Mouse (Mus musculus): ENCODE measurements around the gene Phc1.

DNA sequence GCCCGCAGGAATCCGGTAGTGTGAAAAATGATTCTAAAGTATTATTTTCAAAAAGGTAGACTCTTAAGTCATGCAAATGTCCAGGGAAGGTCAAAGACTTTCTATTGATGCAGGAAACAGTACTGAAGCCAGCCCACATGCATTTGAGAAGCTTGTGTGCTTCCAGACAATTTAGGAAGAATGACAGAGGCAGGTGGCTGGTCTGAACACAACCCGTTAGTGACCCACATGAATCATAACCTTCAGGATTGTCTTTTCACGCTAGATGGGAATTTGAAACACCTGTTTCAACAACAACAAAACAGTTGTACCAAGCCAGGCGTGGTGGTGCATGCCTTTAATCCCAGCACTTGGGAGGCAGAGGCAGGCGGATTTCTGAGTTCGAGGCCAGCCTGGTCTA is 6.0 kb upstream of the Phc1 start:
- TF ChIP-seq CTCF (IDR thresholded peaks at IDR 0.05; ENCODE audit: borderline replicate concordance, insufficient read depth, low read depth, low read length), result no peak
- TF ChIP-seq POLR2A (IDR thresholded peaks at IDR 0.05; ENCODE audit: borderline replicate concordance, insufficient read depth, low read length), result no peak

All from cerebellum, adult 2 months (tissue).